Mouse (Mus musculus): ENCODE data around the gene Adipor2.

Adipor2 gene

GRCm38 (mm10) chr6:119346257-119346656, 71.2 kb downstream of the Adipor2 start:
- DNase-seq: peak; percentile 59 to 67

DNA sequence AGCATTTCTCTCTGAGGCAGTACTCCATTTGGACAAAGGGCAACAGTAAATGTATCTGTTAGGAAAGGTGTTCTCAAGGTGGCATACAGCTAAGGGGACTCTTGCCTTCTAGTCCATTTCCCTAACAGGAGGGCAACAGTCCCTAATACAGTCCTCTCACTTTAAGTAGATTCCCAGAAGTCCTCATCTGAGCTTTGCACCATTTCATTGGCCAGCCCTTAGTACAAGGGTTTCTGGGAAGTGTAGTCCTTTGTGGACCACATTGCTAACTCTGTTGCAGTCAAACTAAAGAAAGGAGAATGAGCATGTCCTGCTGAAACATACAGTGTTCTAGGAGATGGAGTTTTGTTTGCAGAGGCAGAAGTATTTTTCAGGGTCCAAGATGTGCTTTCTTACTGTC, 76.1 kb downstream of the Adipor2 start:
- DNase-seq: peak in 1 of 2 experiments; percentile 45

- no peak for DNase-seq
These were observed 79.2 kb downstream of the Adipor2 start for GRCm38 (mm10) chr6:119338121-119338912.

DNA sequence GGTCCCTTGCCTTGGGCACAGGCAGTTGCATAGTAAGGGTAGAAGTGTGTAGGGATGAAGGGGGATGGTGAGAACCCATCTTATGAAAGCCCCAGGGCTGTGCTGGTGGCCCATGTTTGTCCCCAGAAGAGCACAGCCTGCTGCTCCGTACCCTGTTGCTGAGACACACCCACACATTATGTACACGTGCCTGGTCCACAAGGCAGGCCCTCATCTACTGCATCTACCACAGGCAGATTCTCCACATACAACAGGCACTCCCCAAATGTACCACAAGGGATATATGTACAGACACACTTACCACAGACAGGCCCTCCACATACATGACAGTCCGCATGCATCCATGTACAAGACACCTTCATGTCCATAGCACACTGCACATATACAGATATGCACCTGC, 80.2 kb downstream of the Adipor2 start:
- no peak for DNase-seq

DNA sequence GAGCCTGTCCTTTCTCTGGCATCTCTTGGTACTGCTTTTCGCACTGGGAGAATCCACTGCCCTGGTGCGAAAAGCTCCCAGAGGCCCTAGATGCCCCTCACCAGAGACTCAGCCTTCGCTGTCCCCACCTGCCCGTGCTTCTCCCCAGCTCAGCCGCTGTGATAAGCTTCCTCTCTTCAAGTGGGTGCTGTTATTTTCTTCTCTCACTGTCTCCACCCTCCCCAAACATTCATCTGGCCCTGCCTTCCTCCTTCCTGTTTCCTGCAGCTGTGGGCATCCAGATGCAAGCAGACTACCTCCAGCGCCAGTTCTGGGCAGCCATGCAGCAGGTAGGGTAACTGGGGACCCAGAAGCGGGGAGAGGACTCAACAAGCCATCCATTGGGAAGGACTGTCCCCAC, 81.4 kb downstream of the Adipor2 start:
- DNase-seq: no peak

- DNase-seq: no peak
These were observed 83.7 kb downstream of the Adipor2 start for GRCm38 (mm10) chr6:119333831-119334230.

- no peak for DNase-seq
These were observed 84.3 kb downstream of the Adipor2 start for GRCm38 (mm10) chr6:119333202-119333601.

GRCm38 (mm10) chr6:119332111-119332510, 85.4 kb downstream of the Adipor2 start:
- DNase-seq: no peak

DNA sequence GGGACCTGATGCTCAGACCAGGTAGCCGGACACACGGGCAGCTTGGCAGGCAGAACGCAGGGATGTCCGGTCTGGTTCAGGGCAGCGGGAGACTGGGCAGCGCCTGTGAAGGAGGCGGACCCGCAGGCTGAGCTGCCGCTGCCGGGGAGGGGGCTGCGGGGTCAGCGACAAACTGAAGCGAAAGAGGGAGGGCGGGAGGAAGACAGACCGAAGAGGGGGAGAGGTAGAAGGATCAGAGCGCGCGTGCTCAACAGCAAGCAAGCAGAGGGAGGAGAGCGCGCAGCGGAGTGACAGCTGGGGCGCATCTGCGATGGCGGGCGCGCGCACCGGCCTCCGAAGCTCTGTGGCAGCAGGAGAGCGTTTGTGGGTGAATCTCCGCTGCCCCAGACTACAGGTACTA, 87.0 kb downstream of the Adipor2 start, which contains the start of gene Lrtm2:
Gene Lrtm2, minus strand, starts transcription at position 261 of the 400 bp plus-strand sequence.
- DNase-seq: peak; percentile 63 to 72

GRCm38 (mm10) chr6:119329936-119330335, 87.6 kb downstream of the Adipor2 start:
- DNase-seq: peak; percentile 47 to 51

- peak; percentile 44 to 64 for DNase-seq
These were observed 88.2 kb downstream of the Adipor2 start for GRCm38 (mm10) chr6:119329215-119329714.

GRCm38 (mm10) chr6:119328521-119329115, 88.9 kb downstream of the Adipor2 start:
- DNase-seq: peak in 1 of 2 experiments; percentile 53

DNA sequence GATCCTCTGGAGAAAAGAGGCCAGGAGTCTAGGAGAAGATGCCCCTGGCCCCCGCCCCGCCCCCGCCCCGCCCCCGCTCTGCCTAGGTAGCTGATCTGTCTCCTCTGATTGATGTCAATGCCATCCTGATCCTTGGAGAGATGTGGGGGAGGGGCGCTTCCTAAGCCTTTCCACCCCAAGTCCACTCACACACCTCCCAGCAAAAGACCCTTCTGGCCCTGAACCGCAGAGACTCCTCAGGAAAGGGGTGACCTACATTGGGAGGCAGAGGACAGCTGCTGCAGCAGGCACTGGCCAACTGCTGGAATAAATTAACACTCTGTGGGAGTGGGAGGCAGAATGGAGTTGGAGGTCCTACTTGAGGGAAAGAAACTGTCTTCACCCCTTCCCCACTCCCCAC, 91.0 kb downstream of the Adipor2 start:
- DNase-seq: no peak

DNA sequence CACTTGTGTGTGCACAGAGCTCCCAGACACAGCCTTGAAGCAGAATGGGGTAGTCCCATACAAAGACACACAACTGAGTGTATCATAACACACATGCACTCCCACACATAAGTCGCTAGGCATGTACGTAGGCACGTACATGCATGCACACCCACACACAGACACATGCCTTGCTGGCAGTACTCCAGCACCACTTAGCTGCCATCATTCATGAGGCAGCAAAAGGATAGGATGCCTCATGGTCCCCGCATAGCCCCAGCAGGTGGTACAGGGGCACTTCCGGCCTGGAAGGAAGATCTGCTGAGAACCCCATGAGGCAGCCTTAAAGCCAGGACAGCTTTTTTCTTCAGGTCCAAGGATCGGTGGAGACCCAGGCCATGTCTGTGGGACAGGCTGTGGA, 91.5 kb downstream of the Adipor2 start:
- no peak for DNase-seq

DNA sequence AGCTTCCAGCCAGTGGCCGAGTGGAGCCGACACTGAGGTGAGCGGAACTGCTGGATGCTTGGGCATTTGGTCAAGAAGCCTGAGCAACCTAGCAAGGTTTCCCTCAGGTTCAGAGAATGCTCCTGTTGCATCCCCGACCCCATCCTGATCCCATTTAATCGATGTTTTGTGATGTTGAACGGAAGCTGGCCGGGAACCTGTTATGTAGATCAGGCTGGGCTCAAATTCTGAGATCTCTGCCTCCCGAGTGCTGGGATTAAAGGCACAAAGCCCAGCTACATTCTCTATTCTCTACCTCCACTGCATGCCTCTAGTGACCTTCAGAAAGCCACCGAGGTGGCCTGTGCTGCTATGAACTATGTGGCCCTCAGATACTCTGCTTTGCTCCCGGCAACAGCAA, 92.7 kb downstream of the Adipor2 start:
- DNase-seq: no peak

DNA sequence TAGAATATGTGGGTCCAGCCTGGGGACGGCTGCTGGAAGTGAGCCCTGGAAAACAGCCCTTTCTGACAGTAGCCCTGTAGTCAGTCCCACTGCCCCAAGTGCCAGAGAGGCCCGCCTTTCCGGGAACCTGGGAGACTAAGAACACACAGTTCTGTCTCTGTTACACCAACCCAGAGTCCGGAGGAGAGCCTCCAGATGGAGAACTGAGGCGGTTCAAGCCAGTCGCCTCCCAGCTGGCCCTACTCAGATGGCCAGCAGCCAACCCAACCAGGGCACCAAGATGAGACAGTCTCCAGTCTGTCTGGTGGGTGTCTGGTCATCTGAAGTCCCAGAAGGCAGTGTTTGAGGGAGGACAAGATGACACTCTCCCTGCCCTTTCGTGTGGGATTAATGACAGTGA, 95.8 kb downstream of the Adipor2 start:
- peak in 1 of 2 experiments; percentile 49 for DNase-seq

DNA sequence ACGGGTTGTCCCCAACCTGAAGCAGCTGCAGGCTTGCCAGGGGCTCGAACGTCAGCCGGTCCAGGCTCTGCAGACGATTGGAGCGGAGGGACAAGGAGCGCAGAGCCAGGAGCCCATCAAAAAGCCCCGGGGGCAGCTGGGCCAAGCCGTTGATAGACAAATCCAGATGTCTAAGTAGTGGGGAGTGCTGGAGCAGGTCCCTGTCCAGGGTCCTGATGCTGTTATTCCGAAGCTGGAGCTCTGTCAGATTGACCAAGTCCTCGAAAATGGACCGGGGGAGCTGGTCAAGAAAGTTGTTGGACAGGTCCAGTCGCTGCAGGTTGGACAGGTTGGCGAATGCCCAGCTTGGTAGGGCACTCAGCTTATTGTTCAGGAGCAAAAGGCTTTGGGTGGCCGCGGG, 97.0 kb downstream of the Adipor2 start:
- DNase-seq: no peak

GRCm38 (mm10) chr6:119319358-119319757, 98.1 kb downstream of the Adipor2 start:
- DNase-seq: no peak

DNA sequence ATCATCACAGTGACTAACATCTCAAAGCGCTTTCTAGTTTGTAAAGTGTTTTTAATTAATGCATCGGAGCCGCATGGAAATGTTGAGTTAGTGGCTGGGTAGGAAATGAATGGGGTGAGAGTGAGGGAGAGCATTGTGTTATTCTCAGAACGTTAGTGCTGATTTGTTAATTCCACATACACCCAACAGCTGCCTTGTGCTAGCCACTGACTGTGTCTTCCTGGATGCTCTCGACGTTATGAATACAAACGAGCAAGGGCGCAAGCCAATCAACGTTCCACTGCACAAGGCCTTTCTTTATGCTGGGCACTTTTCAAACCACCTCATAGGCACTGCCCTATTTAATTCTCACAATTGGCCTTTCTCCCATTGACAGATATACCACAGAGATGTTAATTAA, 98.8 kb downstream of the Adipor2 start:
- no peak for DNase-seq

DNA sequence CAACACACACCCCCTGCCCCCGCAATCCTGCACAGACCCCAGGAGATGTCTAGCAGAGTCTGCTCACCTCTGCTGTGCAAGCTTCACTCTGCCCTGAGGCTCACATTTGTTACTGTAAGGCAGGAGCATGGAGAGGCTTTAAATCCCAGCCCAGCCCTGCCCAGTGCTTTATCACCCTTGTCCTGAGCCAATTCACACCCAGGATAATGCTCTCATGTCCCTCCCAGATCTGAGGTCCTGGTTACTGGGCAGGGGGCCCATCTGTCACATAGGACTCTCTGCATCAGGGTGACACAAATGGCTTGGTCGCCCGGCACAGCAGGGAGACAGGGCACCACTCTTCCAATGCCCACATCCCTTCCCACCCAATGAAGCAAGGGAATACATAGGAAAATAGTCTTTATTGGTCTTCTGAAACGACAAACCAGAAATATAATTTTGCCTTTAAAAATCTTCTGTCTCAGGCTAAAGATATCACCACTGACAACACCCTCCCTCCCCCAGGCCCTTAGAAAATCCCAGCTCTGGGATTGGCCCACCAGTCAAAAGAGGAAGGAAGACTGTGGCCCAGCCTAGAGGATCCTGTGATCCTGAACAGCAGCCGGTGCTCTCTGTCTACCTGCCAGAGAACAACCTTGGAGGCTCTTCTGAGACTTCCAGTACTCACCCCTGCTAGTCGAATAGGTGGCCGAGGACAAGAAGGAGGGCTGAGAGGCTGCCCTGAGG, 102.6 kb downstream of the Adipor2 start:
- DNase-seq: peak in 1 of 2 experiments; percentile 50

DNA sequence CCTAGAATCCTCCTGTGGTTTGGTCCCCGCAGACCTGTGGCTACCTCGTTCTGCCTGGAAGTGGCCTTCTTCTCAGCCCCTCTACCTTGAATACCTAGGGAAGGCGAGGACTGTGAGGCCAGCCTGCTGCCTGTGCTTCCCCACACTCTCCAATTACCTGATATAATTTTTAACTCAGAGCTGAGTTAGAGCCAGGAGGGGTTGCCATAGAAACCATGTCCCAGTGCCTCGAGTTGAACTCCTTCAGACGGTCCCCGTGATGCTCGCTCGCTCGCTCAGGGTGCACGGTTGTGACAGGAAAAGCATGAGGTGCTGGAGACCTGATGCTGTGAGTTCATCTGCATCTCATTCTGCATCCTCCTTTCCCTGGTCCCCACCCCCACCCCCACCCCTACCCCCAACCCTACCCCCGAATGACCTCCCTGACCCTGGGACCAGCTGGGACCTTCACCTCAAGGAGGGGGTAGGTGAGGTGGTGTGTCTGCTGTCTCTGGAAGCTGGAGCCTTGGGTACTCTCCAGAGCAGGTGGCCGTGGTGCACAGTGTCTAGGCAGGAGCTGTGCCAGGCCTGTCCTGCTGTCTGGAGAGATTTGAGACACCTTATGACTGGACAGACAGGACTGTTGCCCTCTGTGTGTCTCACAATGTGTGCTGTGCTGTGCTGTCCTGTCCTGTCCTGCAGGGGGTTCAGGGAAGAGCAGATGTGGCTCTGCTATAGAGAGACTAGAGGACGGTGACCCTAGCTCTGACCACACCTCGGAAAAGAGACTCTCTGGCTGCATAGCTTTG, 103.7 kb downstream of the Adipor2 start:
- no peak for DNase-seq

- DNase-seq: peak; percentile 50 to 65
These were observed 104.4 kb downstream of the Adipor2 start for GRCm38 (mm10) chr6:119313096-119313495.

GRCm38 (mm10) chr6:119312381-119312780, 105.1 kb downstream of the Adipor2 start:
- DNase-seq: peak in 1 of 2 experiments; percentile 58
